Mouse (Mus musculus) forebrain, embryonic 11.5 days (tissue): Measurements from ENCODE around the gene Iars2. TPM values are rescaled to one million over a fixed set of nuclear protein-coding genes. Genes with fewer than 3 reads are reported as not detected.

Experiments
- ATAC-seq: fragments of 200-750 bp; cut with Nextera tagmentation; replicated peaks from 2 replicates; pipeline ENCODE4 v1.8.0; 2017; ENCODE audit warnings: moderate TSS enrichment; ENCODE audit not compliant: low FRiP score
- DNase-seq: peaks from one replicate; pipeline ENCODE4 v3.0.0-alpha.2; 2017; ENCODE audit warnings: low spot score
- H3K27ac ChIP-seq: fragments of 300-500 bp; sonication (generic); 2 replicates; pipeline ENCODE4 v1.5.1; 2014; ENCODE audit warnings: low read depth, low read length
- H3K27me3 ChIP-seq: fragments of 300-500 bp; sonication (generic); 2 replicates; pipeline ENCODE4 v1.6.1; 2014; ENCODE audit warnings: mild to moderate bottlenecking, low read length, mixed read lengths; ENCODE audit not compliant: control insufficient read depth, insufficient read depth
- H3K36me3 ChIP-seq: fragments of 300-500 bp; sonication (generic); 2 replicates; pipeline ENCODE4 v1.6.1; 2014; ENCODE audit warnings: mild to moderate bottlenecking, low read length, moderate library complexity, mixed read lengths; ENCODE audit not compliant: control insufficient read depth, insufficient read depth
- H3K4me1 ChIP-seq: fragments of 300-500 bp; sonication (generic); replicated peaks from 2 replicates; pipeline ENCODE4 v1.6.1; 2014; ENCODE audit warnings: low read length, mixed read lengths; ENCODE audit not compliant: control insufficient read depth, insufficient read depth
- H3K4me2 ChIP-seq: fragments of 300-500 bp; sonication (generic); 2 replicates; pipeline ENCODE4 v1.6.1; 2014; ENCODE audit warnings: low read depth, mild to moderate bottlenecking, low read length, moderate library complexity, mixed read lengths; ENCODE audit not compliant: severe bottlenecking
- H3K4me3 ChIP-seq: fragments of 300-500 bp; sonication (generic); 2 replicates; pipeline ENCODE4 v1.5.1; 2014; ENCODE audit warnings: low read depth, low read length
- H3K9ac ChIP-seq: fragments of 300-500 bp; sonication (generic); 2 replicates; pipeline ENCODE4 v1.6.1; 2014; ENCODE audit warnings: low read length
- H3K9me3 ChIP-seq: fragments of 300-500 bp; sonication (generic); 2 replicates; pipeline ENCODE4 v1.6.1; 2016; ENCODE audit warnings: low read length, mixed read lengths; ENCODE audit not compliant: control insufficient read depth
- WGBS: fragments of 180-500 bp; shearing (Covaris S2); extraction: QIAGEN DNeasy Blood & Tissue Kit; methylation state at CpG from one replicate; pipeline ENCODE4 v1.1.7; 2014; 5-methylcytosine and 5-hydroxymethylcytosine counted together
- polyA plus RNA-seq: library from polyadenylated mRNA; unstranded; fragments of >200 nt; fragmentation: Nextera tagmentation; extraction: Ambion mirVana; gene quantifications from 2 replicates; pipeline ENCODE4 v1.2.1, GENCODE M21; 2014

Gene Iars2
- polyA plus RNA-seq, 1 experiment from 2014 or later, result 29.8 TPM

- ATAC-seq (no peak), DNase-seq (no peak)
- no peak overlapping the region for H3K4me3 ChIP-seq
- H3K27ac ChIP-seq, result no peak overlapping the region
- no peaks in the 10 kb centered on the region for H3K27me3 ChIP-seq
- 91% methylated on average over 8 of the region's 8 CpGs for WGBS
- no peak overlapping the region for H3K4me2 ChIP-seq
- no peaks in the 10 kb centered on the region for H3K4me1 ChIP-seq
- H3K9ac ChIP-seq, result no peak overlapping the region
- no peaks in the 10 kb centered on the region; the same call in 1 of the 2 replicates for H3K36me3 ChIP-seq
- no peaks in the 10 kb centered on the region for H3K9me3 ChIP-seq
These were observed 30.7 kb downstream of the Iars2 start for GRCm38 (mm10) chr1:185298496-185298895.

- 92% methylated on average over 7 of the region's 7 CpGs for WGBS
- H3K4me1 ChIP-seq, result no peaks in the 10 kb centered on the region
- no peaks in the 10 kb centered on the region for H3K27me3 ChIP-seq
- ATAC-seq, result no peak
- no peaks in the 10 kb centered on the region for H3K9me3 ChIP-seq
- H3K36me3 ChIP-seq, result peaks cover 2% of the 10 kb centered on the region; the same call in 1 of the 2 replicates
- no peak overlapping the region for H3K9ac ChIP-seq
- no peak for DNase-seq
- H3K27ac ChIP-seq, result no peak overlapping the region
- H3K4me3 ChIP-seq, result no peak overlapping the region
- H3K4me2 ChIP-seq, result no peak overlapping the region
These were observed 32.3 kb downstream of the Iars2 start for GRCm38 (mm10) chr1:185296850-185297249.

GRCm38 (mm10) chr1:185292646-185293360, 36.4 kb downstream of the Iars2 start:
- DNase-seq (no peak), ATAC-seq (no peak)
- no peaks in the 10 kb centered on the region for H3K9me3 ChIP-seq
- no peak overlapping the region for H3K4me2 ChIP-seq
- peaks cover 2% of the 10 kb centered on the region; the same call in 1 of the 2 replicates for H3K36me3 ChIP-seq
- H3K4me3 ChIP-seq, result no peak overlapping the region
- H3K27me3 ChIP-seq, result no peaks in the 10 kb centered on the region
- no peaks in the 10 kb centered on the region for H3K4me1 ChIP-seq
- H3K9ac ChIP-seq, result no peak overlapping the region
- WGBS, result 94% methylated on average over 10 of the region's 10 CpGs
- no peak overlapping the region for H3K27ac ChIP-seq

- Histone ChIP-seq H3K27ac (no peak overlapping the region), H3K9ac (no peak overlapping the region), H3K4me2 (no peak overlapping the region), H3K36me3 (peaks cover 5% of the 10 kb centered on the region), H3K9me3 (no peaks in the 10 kb centered on the region), H3K4me1 (no peaks in the 10 kb centered on the region), H3K4me3 (no peak overlapping the region), H3K27me3 (no peaks in the 10 kb centered on the region)
- DNase-seq (no peak), ATAC-seq (no peak)
- WGBS, result 89% methylated on average over 4 of the region's 4 CpGs
These were observed 37.9 kb downstream of the Iars2 start for GRCm38 (mm10) chr1:185291336-185291735.

- H3K4me3 ChIP-seq, result no peak overlapping the region
- H3K4me2 ChIP-seq, result no peak overlapping the region
- no peaks in the 10 kb centered on the region for H3K27me3 ChIP-seq
- no peaks in the 10 kb centered on the region for H3K9me3 ChIP-seq
- no peak overlapping the region for H3K27ac ChIP-seq
- 89% methylated on average over 5 of the region's 5 CpGs for WGBS
- ATAC-seq (no peak), DNase-seq (no peak)
- peaks cover 5% of the 10 kb centered on the region for H3K36me3 ChIP-seq
- no peak overlapping the region for H3K9ac ChIP-seq
- H3K4me1 ChIP-seq, result no peaks in the 10 kb centered on the region
These were observed 40.0 kb downstream of the Iars2 start for GRCm38 (mm10) chr1:185289231-185289630.

GRCm38 (mm10) chr1:185287066-185287465, 42.1 kb downstream of the Iars2 start:
- no peak for DNase-seq

GRCm38 (mm10) chr1:185285171-185285570, 44.0 kb downstream of the Iars2 start:
- Histone ChIP-seq H3K9ac (no peak overlapping the region), H3K27ac (no peak overlapping the region), H3K4me2 (no peak overlapping the region), H3K9me3 (no peaks in the 10 kb centered on the region), H3K4me1 (no peaks in the 10 kb centered on the region), H3K36me3 (peaks cover 3% of the 10 kb centered on the region), H3K4me3 (no peak overlapping the region), H3K27me3 (no peaks in the 10 kb centered on the region)
- 93% methylated on average over 4 of the region's 4 CpGs for WGBS
- ATAC-seq (0 out of 2 replicates have a peak, but pooled peaks have one; percentile 42), DNase-seq (no peak)

More at GRCm38 (mm10) chr1:185287066-185287465, 42.1 kb downstream of the Iars2 start:
- Histone ChIP-seq H3K4me1 (no peaks in the 10 kb centered on the region), H3K4me2 (no peak overlapping the region), H3K4me3 (no peak overlapping the region), H3K9me3 (no peaks in the 10 kb centered on the region), H3K27ac (no peak overlapping the region), H3K36me3 (peaks cover 3% of the 10 kb centered on the region), H3K9ac (no peak overlapping the region), H3K27me3 (no peaks in the 10 kb centered on the region)
- 92% methylated on average over 20 of the region's 20 CpGs for WGBS
- no peak for ATAC-seq

GRCm38 (mm10) chr1:185284740-185285139, 44.5 kb downstream of the Iars2 start:
- H3K9me3 ChIP-seq, result no peaks in the 10 kb centered on the region
- no peak for ATAC-seq

GRCm38 (mm10) chr1:185283247-185283646, 45.9 kb downstream of the Iars2 start:
- no peak for ATAC-seq
- DNase-seq, result no peak
- H3K4me1 ChIP-seq, result no peaks in the 10 kb centered on the region
- H3K36me3 ChIP-seq, result peaks cover 3% of the 10 kb centered on the region
- H3K9ac ChIP-seq, result no peak overlapping the region
- no peaks in the 10 kb centered on the region for H3K27me3 ChIP-seq
- H3K9me3 ChIP-seq, result no peaks in the 10 kb centered on the region
- H3K4me3 ChIP-seq, result no peak overlapping the region
- no peak overlapping the region for H3K27ac ChIP-seq
- H3K4me2 ChIP-seq, result no peak overlapping the region
- WGBS, result 94% methylated on average over 15 of the region's 15 CpGs

More at GRCm38 (mm10) chr1:185284740-185285139, 44.5 kb downstream of the Iars2 start:
- no peak for DNase-seq
- no peak overlapping the region for H3K4me2 ChIP-seq
- no peak overlapping the region for H3K9ac ChIP-seq
- no peaks in the 10 kb centered on the region for H3K4me1 ChIP-seq
- H3K4me3 ChIP-seq, result no peak overlapping the region
- H3K27me3 ChIP-seq, result no peaks in the 10 kb centered on the region
- 87% methylated on average over 4 of the region's 4 CpGs for WGBS
- H3K36me3 ChIP-seq, result peaks cover 3% of the 10 kb centered on the region
- no peak overlapping the region for H3K27ac ChIP-seq
